Mouse (Mus musculus) lung, postnatal 4 days (tissue): ENCODE measurements at regions not wholly inside any gene's neighbourhood (a gene's known extent, or its start where the extent isn't known, plus 50 kb on each side); places are given as distances from the start of the nearest gene placed in this dataset.
"Not testable (repeated sequence)": the region's sequence is repeated elsewhere in the genome, so short reads cannot be mapped to it uniquely, and the experiment has no call there.

ENCODE experiments used
- DNase-seq, 2 experiments: peaks; one replicate each; pipeline ENCODE4 v3.0.0; 2021

DNA sequence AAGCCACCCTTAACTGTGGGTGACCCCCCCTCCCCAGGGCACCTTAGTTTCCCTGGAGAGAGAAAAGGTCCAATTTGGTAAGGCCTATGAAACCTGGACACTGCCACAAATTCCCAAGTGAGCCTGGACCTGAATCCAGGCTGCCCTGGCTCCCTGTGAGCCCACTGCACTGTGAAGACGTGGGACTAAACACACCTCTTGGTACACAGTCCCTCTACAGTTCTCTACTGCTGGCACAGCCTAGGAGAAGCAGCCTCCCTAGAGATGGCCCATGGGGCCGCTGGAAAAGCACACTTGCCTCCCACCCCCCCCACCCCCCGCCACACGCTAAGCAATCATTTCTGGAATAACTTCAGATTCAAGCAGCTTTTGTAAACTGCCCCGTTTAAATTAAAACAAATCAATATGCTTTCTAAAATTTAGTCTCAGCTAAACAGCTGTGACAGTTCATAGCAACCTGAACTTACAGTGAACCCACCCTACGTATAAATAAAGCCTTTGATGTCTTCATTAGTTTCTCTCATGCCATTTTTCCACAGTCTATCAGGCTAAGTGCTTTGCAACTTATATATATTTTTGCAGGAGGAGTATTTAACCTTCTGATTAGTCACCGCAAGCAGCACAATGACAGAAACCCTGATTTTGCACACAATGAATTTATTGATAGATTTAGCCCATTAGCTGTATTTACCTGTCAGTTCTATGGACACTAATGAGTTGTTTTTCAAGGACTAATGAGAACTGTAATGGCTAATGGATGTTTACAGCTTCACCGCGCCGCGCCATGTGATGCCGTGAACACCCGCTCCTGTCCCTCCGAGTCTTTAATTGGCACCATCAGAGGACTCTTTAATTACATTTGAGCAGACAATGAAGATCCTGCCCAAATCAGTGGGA lies 215.3 kb downstream of the 3100002H09Rik start:
- DNase-seq: no peak

DNA sequence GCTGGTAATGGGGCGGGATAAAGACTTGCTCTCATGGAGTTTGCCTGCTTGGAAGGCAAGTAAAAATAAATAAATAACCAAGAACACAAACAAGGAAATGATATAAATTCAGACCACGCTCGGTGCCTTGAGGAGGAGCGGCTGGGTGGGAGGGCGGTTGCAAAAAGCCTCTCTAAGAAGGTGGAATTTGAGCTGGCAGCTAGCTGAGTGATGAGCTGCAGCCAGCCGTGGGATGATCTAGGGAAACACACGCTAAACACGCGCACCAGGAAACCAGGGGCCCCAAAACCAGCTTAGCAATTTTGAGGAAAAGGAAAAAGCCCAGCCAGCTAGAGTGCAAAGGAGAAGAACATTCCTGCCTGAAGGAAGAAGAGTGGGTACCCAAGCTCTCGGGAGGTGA lies 217.0 kb downstream of the 3100002H09Rik start:
- DNase-seq: no peak

DNA sequence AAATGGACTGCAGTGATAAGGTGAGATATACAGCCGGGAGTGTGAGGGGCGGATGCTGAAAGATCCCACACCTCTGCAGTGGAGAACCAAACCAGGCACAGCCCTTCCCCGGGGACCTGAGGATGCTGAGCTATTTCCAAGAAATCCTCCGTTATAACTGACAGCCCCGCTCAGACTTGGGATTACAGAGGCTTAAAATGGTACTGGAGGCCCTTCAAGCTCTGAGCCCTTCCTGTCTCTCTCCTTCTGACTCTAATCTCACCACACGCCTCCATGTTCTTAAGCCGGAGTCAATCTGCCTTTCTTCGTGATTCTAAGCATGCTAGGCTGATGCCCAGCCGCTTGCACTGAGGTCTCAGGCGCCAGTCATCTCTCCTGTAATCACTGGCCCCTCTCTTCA lies 221.5 kb downstream of the 3100002H09Rik start:
- no peak for DNase-seq

DNA sequence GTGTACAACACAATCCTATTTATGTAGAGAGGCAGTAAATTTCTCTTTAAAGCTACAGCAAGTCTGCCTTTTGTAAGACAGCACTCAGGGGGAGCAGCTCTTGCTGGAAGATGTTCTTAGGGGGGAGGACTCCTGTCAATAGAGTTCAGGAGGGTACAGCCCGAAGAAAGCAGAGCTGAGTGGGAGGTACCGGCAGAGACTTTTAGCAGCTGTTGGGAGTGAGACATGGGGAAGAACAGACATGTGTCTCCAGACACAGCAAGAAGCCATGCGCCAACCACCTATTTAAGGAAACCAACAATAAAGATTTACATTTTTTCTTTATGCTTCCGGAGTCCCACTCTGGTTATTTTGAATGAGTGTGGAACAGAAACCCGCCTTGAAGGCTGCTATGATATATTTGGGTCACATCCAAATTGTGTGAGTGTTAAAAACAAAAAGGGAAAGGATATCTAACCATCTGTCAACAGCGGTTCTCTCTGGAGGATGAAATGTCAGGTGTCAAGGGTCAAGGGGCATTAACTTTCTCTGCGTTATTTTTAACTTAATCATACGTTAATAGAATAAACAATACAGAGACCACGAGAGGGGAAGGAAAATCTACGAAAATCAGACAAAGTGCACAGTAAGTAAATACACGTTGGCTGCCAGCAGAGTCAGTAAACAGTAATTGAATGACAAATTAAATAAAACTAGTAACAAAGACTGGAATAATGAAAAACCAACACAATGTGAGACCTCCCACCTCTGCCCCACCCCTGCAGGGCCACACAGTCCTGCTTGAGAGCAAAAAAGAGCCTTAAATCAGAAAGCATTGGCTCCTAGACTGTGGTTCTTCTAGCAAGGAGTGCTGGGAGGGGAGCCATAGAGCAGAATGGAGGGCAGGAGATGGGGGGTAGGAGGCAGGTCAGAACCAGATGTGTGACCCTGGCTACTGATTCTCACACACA lies 225.2 kb downstream of the 3100002H09Rik start:
- DNase-seq: no peak

DNA sequence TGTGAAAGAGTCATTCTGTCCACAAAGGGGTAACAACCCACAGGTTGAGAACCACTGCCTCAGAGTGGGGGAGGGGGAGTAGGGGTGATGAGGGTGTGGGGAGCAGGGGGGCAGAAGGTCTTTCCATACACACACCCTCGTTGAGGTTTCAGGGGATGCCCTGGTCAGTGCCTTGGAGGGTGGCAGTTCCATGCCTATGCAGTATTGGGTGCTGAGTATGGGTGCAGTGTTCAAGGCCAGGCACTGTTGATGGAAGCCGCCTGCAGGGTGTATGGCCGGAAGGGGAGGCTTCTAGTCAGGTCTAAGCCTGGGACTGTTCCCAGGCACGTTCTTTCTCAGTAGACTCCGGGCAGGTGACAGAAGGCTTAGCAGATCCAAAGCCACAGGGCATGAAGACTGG lies 234.1 kb downstream of the 3100002H09Rik start:
- DNase-seq: no peak

DNA sequence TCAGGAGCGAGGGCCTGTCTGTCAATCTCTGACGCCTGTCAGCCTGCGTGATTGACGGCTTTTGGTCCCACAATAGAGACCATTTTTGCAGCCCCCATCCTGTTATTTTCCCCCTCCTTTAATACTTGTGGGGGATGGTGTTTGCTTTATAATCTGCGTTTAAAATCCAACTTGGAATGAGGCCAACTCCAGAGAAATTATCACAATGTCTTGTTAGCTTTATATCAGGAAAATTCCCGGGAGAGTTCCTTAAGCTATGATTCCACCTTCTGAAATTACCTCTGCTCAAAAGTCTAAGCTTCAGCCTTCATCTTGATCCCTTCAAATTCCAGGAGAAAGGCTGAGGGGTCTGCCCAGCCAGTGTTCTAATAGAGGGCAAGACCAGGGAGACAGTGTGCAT lies 235.0 kb downstream of the 3100002H09Rik start:
- no peak for DNase-seq

DNA sequence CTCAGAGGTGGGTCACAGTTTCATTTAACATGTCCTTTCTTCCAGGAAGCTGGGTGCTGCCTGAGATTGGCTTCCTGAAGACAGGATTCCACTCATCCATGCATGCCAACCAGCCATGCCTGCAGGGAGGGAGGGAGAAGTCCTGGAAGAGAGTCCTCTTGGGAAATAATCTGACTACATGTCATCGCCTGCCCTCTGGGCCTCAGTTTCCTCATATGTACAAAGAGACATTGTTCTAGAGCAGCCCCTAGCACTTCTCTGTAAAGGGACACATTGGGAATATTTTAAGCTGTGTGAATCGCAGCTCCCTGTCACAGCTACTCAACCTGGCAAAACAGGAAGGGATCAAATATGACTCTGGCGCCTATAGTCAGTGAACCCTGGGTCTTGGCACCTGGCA lies 241.8 kb downstream of the 3100002H09Rik start:
- DNase-seq: no peak

DNA sequence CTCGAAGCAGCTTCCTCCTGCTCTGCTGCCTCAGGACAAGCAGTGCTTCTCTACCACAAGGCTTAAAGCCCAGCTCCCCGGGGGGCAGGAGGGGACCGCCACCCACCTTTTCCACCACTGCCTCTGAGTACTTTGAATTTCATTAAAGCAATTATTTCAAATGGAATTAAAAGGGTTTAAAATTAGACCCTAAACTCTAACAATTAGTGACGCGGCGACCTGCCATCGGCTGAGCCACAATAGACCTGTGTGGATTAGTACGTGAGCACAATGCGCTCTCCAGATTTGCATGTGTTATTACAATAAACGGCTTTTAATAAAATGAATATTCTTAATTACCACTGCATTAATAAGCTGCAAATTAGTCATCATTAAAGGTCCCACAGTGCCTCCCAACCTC lies 242.5 kb downstream of the 3100002H09Rik start:
- no peak for DNase-seq

DNA sequence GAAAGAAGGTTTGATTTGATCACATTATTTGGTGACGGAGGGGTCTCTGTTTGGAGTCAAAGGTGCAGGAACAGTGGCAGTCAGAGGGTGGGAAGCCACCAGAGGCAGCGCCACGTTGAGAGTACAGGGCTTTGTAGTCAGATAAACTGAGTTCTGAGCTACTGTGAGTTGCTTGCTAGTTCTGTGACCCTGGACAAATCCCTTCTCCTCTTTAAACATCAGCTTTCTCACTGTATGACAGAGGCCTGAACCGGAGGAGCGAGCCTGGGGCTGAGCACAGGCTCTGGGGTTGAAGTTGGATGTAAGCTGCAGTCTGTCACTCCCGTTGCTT lies 250.1 kb downstream of the 3100002H09Rik start:
- no peak for DNase-seq

DNA sequence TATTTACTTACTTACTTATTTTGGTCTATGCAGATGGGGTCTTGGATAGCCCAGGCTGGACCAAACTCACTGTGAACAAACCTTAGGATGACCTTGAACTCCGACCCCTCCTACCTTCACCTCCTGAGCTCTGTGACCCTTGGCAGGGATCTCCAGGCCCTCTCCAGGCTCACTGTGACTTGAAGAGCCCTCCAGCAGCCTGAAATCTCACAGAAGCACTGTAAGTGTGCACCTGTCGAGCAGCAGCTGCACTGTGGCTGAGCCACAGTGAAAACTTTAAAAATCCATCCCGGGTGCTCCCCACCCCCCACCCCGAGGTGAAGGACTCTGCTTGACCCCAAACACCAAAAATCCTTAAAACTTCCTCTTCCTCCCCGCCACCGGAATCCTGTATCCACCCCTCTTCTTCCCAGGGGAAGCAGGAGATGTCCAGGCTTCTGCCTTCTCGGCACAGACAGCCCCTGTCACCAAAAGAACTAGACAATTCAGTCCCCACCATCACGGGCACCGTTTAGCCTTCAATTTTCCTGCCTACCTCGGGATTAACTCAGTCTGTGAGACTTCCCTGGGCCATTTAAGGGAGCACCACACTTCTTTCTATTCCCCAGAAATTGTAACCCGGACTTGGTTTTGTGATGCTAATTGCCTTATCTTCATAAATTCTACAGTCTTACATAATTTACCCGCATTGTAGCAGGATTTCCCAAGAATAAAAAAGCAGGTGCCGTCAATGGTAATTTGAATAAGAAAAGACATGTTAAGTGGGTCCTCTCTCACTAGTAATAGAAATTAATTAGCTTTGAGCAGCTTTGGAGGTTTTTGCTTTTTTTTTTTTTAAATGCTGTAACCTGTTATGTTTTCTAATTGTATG lies 250.7 kb downstream of the 3100002H09Rik start:
- DNase-seq: no peak

DNA sequence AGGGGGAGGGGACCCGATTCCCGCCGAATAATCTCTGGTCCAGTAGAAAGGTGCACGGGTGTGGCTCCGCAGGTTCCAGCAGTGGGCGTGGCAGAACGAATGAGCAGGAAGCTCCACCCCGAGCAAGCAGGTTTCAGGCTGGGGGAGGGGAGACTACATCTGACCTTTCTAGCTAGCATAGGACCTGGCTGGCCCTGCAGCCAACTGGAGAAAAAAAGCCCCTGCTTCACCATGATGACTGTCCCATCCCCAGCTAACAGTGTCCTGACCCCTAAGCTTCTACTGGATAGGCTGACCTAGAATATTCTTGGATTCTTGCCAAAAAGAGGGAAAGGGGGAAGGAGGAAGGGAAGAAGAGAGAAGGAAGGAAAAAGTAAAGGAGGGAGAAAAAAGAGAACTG lies 252.1 kb downstream of the 3100002H09Rik start:
- DNase-seq: not testable (repeated sequence)

DNA sequence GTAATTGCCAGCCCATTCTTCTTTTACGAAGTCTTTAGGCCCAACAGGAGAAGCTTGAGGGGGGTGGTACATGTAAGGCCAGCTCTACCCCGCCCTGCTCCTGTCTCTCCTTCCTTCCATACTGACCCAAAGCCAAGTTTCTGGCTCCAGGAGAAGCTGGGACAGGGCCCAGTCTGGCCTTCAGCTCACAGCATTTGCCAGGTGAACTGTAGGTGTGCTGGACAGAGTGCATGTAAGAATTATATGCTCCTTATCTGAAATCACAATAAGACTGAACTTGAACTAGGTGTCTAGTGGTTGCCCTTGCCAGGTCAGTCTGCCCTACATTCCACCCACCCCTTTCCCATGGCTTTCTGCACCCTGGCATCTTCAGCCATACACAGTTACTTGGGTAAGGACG lies 260.2 kb downstream of the 3100002H09Rik start:
- no peak for DNase-seq

DNA sequence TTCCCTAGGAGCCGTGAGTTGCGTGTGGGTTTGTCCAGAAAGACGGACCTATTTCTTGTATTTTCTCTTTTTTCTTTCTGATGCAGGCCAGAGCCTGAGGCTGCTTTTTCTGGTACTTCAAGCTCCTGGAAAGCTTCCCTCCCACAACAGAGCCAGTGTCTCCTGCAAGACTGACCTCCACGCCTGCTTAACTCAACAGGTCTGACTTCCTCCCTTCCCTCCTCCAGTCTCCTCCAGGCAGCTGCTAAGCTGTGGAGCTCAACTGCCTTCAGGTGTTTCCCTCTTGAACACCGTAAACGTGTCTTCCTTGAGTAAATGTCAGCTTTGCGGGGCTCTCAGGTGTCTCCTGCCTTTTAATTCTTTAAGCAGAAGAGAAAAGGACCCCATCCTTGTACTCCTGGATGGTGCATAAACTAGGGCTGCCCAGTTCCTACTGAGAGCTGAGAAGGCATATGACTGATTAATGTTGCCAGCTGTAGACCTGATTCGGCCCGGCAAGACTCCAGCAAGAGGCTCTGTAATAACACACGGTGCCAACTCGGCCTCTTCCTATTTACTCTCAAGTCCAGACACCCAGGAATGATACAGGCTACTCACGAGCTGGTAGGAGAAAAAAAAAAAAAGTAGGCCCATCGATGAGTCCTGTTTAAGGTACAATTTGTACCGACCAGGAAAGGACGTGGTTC lies 260.9 kb downstream of the 3100002H09Rik start:
- no peak for DNase-seq

DNA sequence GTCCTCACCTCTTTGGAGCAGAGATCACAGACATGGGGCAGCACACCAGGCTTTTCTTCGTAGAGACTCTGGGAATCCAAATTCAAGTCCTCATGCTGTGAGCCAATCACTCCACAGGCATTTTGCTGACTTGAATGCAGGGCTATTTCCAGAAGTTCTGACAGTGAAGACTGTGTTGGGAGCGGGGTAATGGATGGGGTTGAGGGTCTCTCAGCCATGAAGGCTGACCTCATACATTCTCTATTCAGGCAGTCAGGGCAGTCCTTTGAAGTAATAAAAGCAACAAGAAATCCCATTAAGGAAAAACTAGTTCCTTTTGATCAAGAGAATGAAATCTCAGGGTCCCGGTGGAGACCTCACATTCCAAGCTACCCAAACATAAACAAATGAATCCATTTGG lies 261.5 kb downstream of the 3100002H09Rik start:
- DNase-seq: no peak

DNA sequence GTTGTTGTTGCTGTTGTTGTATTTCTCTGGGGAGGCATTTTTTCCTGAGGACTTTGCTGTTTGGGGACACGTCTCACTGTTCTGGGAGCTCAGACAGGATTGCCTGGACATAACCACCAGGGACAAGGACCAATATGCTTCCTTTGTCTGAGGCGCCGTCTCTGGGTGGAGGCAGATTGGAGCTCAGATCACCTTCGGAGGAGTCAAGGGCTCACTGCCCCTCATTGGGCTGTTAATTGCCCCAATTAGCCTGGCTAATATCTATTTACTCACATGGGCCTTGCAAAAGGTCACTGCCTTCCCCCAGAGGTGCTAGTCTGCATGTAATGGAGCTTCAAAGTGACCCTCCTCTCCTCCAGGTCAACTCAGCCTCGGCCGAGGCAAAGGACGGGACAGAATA lies 270.5 kb downstream of the 3100002H09Rik start:
- no peak for DNase-seq

DNA sequence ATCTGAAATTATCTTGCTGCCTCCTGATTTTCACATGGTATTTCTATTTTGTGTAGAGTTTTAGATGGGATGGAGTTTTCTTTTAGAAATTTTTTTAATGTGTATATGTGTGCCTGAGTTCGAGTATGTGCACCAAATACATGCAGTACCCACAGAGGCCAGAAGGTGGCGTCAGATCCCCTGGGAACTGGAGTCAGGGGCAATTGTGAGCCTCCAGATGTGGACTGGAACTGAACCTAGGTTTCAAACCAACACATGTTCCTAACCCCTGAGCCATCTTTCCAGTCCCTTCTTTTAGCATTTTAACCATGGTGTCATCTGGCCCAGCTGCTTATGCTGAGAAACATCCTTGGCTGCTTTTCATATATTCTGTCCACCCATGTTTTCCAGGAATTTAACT lies 274.9 kb downstream of the 3100002H09Rik start:
- DNase-seq: no peak

DNA sequence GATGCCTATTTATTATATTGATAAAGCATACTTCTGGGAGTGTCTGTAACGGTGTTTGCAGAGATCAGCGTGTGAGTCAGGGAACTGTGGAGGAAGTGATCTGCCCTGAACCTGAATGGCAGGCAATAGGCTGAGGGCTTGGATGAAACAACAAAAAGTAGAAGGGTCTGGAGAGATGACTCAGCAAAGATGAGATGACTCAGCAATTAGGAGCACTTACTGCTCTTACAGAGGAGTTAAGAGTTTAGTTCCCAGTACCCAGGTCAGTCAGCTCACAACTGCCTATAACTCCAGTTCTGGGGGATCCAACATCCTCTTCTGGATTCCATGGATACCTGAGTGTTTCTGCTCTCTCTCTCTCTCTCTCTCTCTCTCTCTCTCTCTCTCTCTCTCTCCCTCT lies 277.6 kb downstream of the 3100002H09Rik start:
- no peak for DNase-seq

DNA sequence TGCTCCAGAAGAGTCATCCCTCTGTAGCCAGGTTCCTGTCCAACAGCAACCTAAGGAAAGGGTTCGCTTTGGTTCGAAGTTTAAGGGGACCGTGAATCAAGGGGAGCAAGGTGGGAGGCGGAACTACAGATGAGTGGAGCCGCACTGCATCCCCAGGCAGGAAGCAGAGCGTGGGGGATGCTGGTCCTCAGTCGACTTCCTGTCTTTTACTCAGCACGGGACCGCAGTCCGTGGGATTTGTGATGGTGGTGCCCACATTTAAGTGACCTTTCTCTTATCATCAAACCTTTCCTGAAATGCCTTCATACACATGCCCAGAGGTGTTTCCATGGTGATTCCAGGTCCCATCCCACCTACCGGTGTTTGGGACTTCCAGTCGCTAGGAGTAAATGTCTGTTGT lies 278.2 kb downstream of the 3100002H09Rik start:
- DNase-seq: no peak

DNA sequence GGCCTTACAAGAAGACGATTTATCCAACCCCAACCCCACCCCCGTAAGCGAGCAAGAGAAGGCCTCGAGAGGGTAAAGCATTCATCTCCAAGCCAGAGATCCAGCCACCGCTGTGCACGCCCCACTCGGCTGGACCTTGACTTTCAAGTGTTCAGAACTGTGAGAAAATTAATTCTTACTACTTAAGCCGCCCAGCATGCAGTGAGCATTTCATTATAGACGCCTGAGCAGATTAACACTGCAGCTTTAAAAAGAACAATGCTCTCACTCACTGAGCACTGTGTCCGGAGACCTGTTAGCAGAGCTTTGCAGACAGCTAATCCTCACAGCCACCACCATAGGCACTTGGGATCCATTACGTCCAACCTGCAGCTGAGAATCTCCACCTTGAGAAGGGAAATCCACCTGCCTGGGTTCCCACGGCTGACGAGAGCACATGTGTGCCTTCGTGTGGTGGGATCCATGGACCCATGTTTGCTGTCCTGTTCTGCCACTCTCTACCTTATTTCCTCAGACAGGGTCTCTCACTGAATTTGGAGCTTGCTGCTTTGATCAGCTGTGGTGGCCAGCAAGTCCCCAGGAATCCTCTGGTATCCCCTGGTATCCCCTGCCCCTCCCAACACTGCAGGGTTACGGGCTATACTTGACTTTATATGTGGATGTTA lies 281.4 kb downstream of the 3100002H09Rik start:
- DNase-seq: no peak

DNA sequence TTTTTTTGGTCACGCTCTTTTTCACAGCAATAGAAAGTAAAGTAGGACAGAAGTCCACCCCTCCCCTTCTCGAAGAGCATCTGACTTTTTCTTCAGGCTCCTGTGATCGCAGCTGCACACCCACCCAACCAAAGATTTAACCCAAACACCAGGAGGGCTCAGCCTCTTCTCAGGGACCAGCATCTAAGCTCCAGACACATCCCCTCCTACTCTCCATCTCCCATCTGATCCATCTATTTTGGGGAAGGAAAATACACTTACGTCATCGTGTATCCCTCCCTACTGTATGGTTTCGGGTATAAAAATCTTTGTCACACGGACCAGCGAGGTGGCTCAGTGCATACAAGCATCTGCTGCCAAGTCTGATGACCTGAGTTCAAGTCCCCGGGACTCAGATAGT lies 284.3 kb downstream of the 3100002H09Rik start:
- DNase-seq: no peak

DNA sequence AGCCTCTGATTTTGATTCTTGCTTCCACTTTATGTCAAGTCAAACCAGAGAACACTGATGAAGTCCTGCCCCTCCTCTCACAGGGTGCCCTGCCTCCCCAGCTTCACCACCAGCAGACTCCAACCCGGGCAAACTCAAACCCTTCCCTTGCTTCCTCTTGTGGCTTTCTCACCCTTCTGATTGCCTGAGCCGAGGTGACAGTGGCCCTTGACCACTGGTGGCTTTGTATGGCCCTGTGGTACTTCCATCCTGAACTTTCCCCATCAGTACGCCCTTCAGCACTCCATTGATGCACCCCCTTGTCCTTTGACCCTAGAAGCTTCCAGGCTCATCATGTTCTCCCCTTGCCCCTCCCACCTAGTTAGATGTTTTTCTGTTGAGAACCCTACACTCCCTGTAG lies 287.0 kb downstream of the 3100002H09Rik start:
- no peak for DNase-seq

DNA sequence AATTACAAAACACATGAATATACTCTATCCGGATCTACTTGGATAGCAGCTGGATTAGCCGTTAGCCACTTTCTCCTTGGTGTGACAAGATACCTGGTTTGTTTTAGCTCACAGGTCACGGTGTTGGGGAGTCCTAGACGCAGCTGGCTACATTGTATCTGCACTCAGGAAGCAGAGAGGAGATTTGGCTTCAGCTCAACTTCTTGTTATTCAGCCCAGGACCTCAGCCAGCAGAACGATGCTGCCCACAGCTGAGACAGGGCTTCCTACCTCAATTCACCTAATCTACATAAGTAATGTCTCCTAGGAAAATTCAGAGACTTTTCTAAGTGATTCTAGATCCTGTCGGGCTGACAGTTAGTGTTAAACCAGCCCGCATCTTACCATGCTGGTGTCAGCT lies 289.4 kb downstream of the 3100002H09Rik start:
- DNase-seq: no peak
